Mouse (Mus musculus): ENCODE data around the gene Cxcl16.

GRCm38 (mm10) chr11:70467902-70468619, 8.3 kb upstream of the Cxcl16 start:
- TF ChIP-seq CTCF (conservative IDR thresholded peaks at IDR 0.05; ENCODE audit: insufficient read depth, insufficient read length, low read depth, low read length): no peak
- TF ChIP-seq POLR2A (IDR thresholded peaks at IDR 0.05; ENCODE audit: low read depth, low read length): no peak
